Mouse (Mus musculus) midbrain, embryonic 12.5 days (tissue): Measurements from ENCODE around the gene Ak6. TPM values are rescaled to one million over a fixed set of nuclear protein-coding genes. Genes with fewer than 3 reads are reported as not detected.

Experiments used
- ATAC-seq: fragments of 200-750 bp; cut with Nextera tagmentation; 2 replicates; pipeline ENCODE4 v1.8.0; 2017; ENCODE audit warnings: low read depth, moderate TSS enrichment, moderate library complexity; ENCODE audit not compliant: low FRiP score
- H3K27ac ChIP-seq: fragments of 300-500 bp; sonication (generic); replicated peaks from 2 replicates; pipeline ENCODE4 v1.5.1; 2016; ENCODE audit warnings: mild to moderate bottlenecking
- H3K27me3 ChIP-seq: fragments of 300-500 bp; sonication (generic); 2 replicates; pipeline ENCODE4 v1.6.1; 2016; ENCODE audit warnings: mild to moderate bottlenecking
- H3K36me3 ChIP-seq: fragments of 300-500 bp; sonication (generic); 2 replicates; pipeline ENCODE4 v1.6.1; 2016
- H3K4me1 ChIP-seq: fragments of 300-500 bp; sonication (generic); 2 replicates; pipeline ENCODE4 v1.6.1; 2016
- H3K4me2 ChIP-seq: fragments of 300-500 bp; sonication (generic); replicated peaks from 2 replicates; pipeline ENCODE4 v1.6.1; 2016; ENCODE audit warnings: mild to moderate bottlenecking, moderate library complexity
- H3K4me3 ChIP-seq: fragments of 300-500 bp; sonication (generic); 2 replicates; pipeline ENCODE4 v1.5.1; 2016; ENCODE audit warnings: mild to moderate bottlenecking
- H3K9ac ChIP-seq: fragments of 300-500 bp; sonication (generic); replicated peaks from 2 replicates; pipeline ENCODE4 v1.6.1; 2016; ENCODE audit warnings: mild to moderate bottlenecking, moderate library complexity
- H3K9me3 ChIP-seq: fragments of 300-500 bp; sonication (generic); 2 replicates; pipeline ENCODE4 v1.6.1; 2016; ENCODE audit warnings: mild to moderate bottlenecking
- WGBS: fragments of 180-500 bp; shearing (Covaris S2); methylation state at CpG from one replicate; pipeline ENCODE4 v1.1.7; 2016; 5-methylcytosine and 5-hydroxymethylcytosine counted together
- polyA plus RNA-seq: library from polyadenylated mRNA; unstranded; fragments of >200 nt; fragmentation: Nextera tagmentation; extraction: Ambion mirVana; gene quantifications from 2 replicates; pipeline ENCODE4 v1.2.1, GENCODE M21; 2016

The Ak6 gene
- 292 and 301 TPM in 2 replicates for polyA plus RNA-seq

DNA sequence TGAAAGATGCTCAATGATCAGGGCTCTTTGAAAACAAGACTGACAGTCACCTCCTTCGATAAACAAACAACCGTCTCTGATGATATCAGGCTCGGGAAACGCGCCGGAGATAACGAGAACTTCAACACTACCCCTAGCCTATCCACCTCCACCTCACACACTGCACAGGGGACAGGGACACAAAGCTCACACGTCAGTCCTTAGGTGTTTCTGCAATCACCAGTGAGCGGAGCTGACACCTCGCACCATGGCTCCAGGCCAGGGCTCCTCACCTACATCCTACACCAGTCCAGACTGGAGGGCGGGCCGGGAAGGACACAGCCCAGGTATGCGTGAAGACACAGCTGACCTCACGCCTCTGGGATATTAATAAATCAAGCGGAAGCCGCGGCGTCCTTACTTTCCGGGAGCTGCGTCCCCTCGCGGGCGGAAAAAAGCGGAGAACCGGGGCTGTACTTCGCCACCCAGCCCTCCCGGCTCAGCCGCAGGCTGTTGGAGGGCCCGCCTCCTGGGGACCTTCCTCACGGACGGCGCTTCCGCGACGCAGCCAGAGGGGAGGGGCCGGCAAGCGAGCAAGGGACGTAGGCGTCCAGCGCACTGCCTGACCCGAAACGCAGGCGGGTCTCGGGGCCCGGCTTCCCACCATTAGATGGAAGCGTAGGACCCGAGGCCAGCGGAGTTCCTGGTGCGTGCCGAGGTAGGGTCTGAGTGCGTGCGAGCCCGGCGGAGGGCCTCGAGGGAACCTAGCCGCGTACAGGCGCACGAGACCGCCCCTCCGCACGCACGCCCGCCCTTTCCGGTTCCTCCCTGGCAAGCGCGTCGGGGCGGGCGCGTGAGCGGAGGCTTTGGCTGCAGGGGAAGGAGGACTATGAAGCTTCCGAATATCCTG, at the start of gene Ak6, which contains the start of gene Rad17:
Gene Ak6 (plus strand): TSS at position 430 of the 889 bp plus-strand sequence.
Gene Rad17 (minus strand): TSS at position 502 of the 889 bp plus-strand sequence.
- Histone ChIP-seq H3K4me1 (peaks cover 12% of the 10 kb centered on the region), H3K27me3 (no peaks in the 10 kb centered on the region), H3K36me3 (peaks cover 19% of the 10 kb centered on the region), H3K4me2 (peak within 1 kb of the TSS; percentile 90), H3K9ac (peak within 1 kb of the TSS; percentile 86), H3K27ac (peak within 1 kb of the TSS; percentile 96), H3K4me3 (peak within 1 kb of the TSS; percentile 89), H3K9me3 (no peaks in the 10 kb centered on the region)
- under 1% methylated on average over 58 of the region's 73 CpGs for WGBS
- peak; percentile 98 for ATAC-seq

DNA sequence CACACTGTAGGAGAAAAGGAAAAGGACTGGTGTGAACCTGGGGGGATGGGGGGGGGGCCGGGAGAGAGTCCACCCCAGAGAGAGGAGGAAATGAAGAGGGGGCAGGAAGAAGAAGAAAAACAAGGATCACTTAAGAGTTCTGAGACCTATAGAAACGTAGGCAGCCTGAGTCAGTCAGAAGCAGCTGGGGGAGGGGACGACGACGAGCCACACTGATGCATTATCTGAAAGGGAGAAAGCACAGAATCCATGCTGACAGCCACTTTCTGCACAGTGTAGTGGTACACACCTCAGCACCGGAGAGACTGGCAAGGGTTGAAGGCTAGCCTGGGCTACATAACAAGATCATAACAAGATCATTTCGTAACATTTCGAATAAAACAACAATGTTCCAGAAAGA, 49.7 kb upstream of the Ak6 start:
- 68% methylated on average over 8 of the region's 8 CpGs for WGBS
- Histone ChIP-seq H3K27ac (no peak overlapping the region), H3K9me3 (no peaks in the 10 kb centered on the region), H3K4me2 (no peak overlapping the region), H3K36me3 (no peaks in the 10 kb centered on the region), H3K4me1 (peaks cover 6% of the 10 kb centered on the region; the same call in 1 of the 2 replicates), H3K9ac (no peak overlapping the region), H3K4me3 (no peak overlapping the region), H3K27me3 (no peaks in the 10 kb centered on the region)
- no peak for ATAC-seq

DNA sequence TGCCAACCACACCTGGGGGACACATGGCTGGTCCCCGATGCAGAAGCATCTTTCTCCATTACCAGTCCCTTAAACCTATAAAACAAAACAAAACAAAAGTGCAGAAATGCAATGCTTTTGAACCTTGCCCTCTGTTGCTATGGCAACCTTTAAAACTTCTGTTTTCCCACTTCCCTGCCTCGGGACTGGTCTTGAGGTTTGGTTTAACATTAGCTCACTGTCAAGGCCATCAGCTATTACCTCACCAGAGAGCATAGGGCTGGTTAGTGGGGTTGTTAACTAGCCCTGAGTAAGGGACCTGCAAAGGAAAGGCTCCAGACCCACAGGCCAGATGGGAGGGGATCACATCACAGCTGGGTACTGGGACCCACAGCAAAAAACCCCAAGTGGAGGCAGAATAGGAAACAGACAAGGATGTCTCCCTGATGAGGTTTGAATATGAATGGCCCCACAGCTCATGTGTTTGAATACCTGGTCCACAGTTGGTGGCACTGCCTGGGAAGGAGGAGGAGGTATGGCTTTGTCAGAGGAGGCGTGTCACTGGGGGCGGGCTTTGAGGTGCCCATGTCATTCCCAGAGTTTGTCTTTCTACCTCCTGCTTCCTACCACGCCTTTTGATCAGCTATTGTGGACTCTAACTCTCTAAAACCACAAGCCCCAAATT, 48.4 kb upstream of the Ak6 start:
- no peaks in the 10 kb centered on the region for H3K9me3 ChIP-seq
- no peak overlapping the region for H3K27ac ChIP-seq
- H3K36me3 ChIP-seq = no peaks in the 10 kb centered on the region
- no peak overlapping the region for H3K4me2 ChIP-seq
- H3K9ac ChIP-seq = no peak overlapping the region
- no peak overlapping the region for H3K4me3 ChIP-seq
- no peak for ATAC-seq
- no peaks in the 10 kb centered on the region for H3K27me3 ChIP-seq
- H3K4me1 ChIP-seq = peaks cover 6% of the 10 kb centered on the region; the same call in 1 of the 2 replicates
- WGBS = 60% methylated on average over 5 of the region's 5 CpGs

DNA sequence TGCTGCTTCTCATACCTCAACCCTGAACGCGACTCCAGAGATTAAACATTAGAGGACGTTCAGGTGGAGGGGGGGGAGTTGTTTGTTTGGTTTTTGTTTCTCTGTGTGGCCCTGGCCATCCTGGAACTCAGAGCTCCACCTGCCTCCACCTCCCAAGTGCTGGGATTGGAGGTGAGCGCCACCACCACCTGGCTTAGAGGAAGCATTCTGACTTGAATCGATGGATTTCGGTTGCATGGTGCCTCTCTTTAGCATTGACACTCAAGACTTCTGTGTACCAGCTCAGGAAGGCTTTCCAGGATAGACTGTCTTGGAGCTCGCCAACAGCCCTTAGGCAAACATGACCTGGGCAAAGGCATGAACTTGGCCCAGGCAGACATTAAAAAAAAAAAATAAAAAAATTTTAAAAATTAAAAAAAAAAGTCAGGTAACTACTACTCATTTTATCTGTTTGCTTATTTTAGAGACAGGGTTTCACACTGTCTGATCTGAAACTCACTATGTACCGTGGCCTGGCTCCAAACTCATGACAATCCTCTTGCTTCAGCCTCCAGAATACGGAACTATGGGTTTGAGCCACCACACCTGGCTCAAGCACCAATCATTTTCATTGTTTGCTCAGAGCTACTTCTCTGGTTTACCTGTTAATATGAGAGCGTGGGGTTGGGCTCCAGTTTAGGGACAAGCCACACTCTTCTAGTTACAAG, 47.6 kb upstream of the Ak6 start:
- Histone ChIP-seq H3K4me2 (no peak overlapping the region), H3K27ac (no peak overlapping the region), H3K4me3 (no peak overlapping the region), H3K27me3 (no peaks in the 10 kb centered on the region), H3K4me1 (peaks cover 6% of the 10 kb centered on the region; the same call in 1 of the 2 replicates), H3K9me3 (peaks cover 5% of the 10 kb centered on the region; the same call in 1 of the 2 replicates), H3K9ac (no peak overlapping the region), H3K36me3 (no peaks in the 10 kb centered on the region)
- no peak for ATAC-seq
- WGBS = 88% methylated on average over 10 of the region's 10 CpGs

DNA sequence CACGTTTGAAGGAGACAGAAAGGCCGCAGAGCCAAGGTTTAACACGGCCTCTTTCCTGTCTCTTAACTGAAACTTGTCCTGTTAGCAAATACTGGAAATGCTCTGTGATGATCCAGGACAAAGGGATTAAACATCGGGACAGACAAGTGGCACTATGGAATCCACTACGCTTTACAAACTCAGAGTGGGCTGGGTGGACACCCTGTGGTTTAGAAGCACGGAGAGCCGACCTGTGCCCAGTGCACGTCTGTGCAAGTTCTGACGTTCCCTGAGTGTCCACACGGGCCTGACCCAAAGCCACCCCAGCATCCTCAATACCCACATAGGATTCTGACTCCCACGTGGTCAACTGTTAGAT, 47.1 kb upstream of the Ak6 start:
- Histone ChIP-seq H3K27me3 (no peaks in the 10 kb centered on the region), H3K4me1 (peaks cover 6% of the 10 kb centered on the region; the same call in 1 of the 2 replicates), H3K4me3 (no peak overlapping the region), H3K36me3 (no peaks in the 10 kb centered on the region), H3K4me2 (no peak overlapping the region), H3K9me3 (peaks cover 5% of the 10 kb centered on the region; the same call in 1 of the 2 replicates), H3K9ac (no peak overlapping the region), H3K27ac (no peak overlapping the region)
- ATAC-seq = no peak
- WGBS = 88% methylated on average over 11 of the region's 11 CpGs

DNA sequence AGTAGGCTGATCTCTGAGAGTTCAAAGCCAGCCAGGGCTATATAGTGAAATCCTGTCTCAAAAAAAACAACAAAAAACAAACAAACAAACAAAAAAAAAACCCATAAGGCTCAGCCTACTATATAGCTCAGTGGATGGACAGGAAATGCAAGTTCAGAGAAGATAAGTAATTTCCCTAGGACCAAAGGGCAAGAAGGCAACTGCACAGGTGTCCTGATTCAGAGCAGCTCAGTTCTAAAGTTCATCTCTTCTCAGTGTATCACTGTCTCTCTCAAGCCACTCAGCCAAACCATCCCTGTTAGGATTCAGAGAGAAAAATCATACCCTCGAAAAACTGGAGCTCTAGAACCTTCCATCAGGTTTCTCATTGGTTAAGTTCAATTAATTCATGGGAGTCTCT, 44.9 kb upstream of the Ak6 start:
- Histone ChIP-seq H3K4me3 (no peak overlapping the region), H3K9ac (no peak overlapping the region), H3K27me3 (no peaks in the 10 kb centered on the region), H3K36me3 (no peaks in the 10 kb centered on the region), H3K9me3 (peaks cover 5% of the 10 kb centered on the region; the same call in 1 of the 2 replicates), H3K4me2 (no peak overlapping the region), H3K4me1 (peaks cover 6% of the 10 kb centered on the region; the same call in 1 of the 2 replicates), H3K27ac (no peak overlapping the region)
- WGBS = 90% methylated on average over 1 of the region's 1 CpGs
- ATAC-seq = no peak

DNA sequence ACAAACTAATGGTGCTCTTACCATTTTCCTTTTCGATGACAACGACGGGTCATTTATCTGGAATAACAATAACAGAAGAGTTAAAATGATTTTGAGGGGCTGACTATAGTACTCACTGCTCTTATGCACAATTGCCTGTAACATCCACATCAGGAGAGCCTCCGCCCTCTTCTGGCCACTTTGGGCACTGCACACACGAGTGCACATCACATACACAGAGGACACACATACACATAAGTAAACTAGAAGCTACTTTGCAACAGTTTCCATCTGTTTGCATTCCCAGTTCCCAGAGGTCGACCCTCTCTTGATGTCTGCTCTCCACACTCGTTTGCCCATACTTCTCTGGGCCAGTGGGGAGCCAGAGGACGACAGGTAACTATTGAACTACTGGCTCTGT, 43.0 kb upstream of the Ak6 start:
- Histone ChIP-seq H3K9ac (no peak overlapping the region), H3K27me3 (no peaks in the 10 kb centered on the region), H3K9me3 (peaks cover 5% of the 10 kb centered on the region; the same call in 1 of the 2 replicates), H3K27ac (no peak overlapping the region), H3K4me1 (no peaks in the 10 kb centered on the region), H3K36me3 (no peaks in the 10 kb centered on the region), H3K4me2 (no peak overlapping the region), H3K4me3 (no peak overlapping the region)
- WGBS = 82% methylated on average over 8 of the region's 8 CpGs
- ATAC-seq = no peak

DNA sequence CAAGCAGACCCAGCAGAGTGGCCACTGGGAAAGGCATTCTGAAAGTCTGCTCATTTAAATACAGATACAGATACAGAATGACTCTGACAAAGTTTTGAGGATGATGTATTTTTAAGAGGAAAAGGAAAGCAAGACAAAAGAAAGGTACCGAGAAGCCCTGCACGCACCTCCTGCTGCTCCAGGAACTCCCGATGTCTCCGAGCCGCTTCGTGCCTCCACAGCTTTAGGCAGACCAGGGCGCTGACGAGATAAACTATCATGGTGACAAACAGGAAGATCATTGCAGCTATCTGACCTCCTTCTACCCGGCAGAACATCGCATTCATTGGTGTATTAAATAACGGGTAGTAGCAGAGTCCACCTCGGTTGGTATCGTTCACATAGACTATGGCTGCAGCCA, 39.5 kb upstream of the Ak6 start:
- no peak overlapping the region for H3K27ac ChIP-seq
- no peak overlapping the region for H3K9ac ChIP-seq
- 93% methylated on average over 13 of the region's 13 CpGs for WGBS
- no peaks in the 10 kb centered on the region for H3K36me3 ChIP-seq
- no peak overlapping the region for H3K4me3 ChIP-seq
- H3K4me2 ChIP-seq = no peak overlapping the region
- no peak for ATAC-seq
- H3K9me3 ChIP-seq = peaks cover 5% of the 10 kb centered on the region; the same call in 1 of the 2 replicates
- peaks cover 2% of the 10 kb centered on the region; the same call in 1 of the 2 replicates for H3K4me1 ChIP-seq
- H3K27me3 ChIP-seq = peaks cover 8% of the 10 kb centered on the region; the same call in 1 of the 2 replicates

DNA sequence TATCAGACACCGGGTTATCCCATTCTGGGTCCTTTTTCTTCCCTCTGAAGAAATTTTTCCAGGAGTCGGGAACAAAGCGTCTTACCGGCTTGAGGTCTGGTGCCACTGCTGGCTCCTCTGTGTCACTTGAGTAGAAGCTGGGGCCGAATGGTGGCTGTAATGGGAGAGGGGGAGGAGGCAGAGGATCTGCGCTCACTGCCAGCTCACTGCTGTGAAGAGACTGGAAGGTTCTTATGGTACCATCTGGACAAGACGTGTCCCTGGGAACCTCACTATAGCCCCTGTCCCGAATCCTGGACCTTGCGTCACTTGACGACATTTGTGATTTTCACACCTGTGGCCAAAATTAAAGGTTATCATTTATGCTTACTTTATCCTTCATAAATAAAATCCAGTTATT, 38.5 kb upstream of the Ak6 start:
- H3K36me3 ChIP-seq = no peaks in the 10 kb centered on the region; the same call in 1 of the 2 replicates
- WGBS = 94% methylated on average over 10 of the region's 10 CpGs
- H3K4me3 ChIP-seq = no peak overlapping the region
- H3K27ac ChIP-seq = no peak overlapping the region
- no peak overlapping the region for H3K4me2 ChIP-seq
- peaks cover 5% of the 10 kb centered on the region; the same call in 1 of the 2 replicates for H3K9me3 ChIP-seq
- no peak overlapping the region for H3K9ac ChIP-seq
- H3K27me3 ChIP-seq = peaks cover 15% of the 10 kb centered on the region
- no peak for ATAC-seq
- peaks cover 7% of the 10 kb centered on the region for H3K4me1 ChIP-seq

DNA sequence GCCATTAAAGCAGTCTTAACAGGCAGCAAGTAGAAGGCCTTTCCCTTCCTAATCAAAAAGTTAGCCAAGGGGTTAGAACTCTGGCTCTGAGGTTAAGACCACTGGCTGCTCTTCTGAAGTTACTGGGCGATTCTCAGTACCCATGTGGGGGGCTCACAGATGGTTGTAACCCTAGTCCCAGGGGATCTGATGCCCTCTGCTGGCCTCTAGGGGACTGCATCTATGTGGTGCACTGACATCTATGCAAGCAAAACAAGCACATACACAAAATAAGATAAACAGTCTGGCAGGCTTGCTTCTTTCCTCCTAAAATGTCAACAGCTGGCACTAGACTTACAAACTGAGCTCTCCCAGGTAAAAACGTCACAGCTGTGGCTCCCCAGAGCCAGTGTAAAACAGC, 37.9 kb upstream of the Ak6 start:
- no peak overlapping the region for H3K9ac ChIP-seq
- peaks cover 21% of the 10 kb centered on the region for H3K27me3 ChIP-seq
- peaks cover 7% of the 10 kb centered on the region for H3K4me1 ChIP-seq
- peaks cover 1% of the 10 kb centered on the region; the same call in 1 of the 2 replicates for H3K9me3 ChIP-seq
- no peak for ATAC-seq
- 60% methylated on average over 2 of the region's 2 CpGs for WGBS
- peaks cover 5% of the 10 kb centered on the region for H3K36me3 ChIP-seq
- no peak overlapping the region for H3K27ac ChIP-seq
- no peak overlapping the region for H3K4me3 ChIP-seq
- H3K4me2 ChIP-seq = no peak overlapping the region

DNA sequence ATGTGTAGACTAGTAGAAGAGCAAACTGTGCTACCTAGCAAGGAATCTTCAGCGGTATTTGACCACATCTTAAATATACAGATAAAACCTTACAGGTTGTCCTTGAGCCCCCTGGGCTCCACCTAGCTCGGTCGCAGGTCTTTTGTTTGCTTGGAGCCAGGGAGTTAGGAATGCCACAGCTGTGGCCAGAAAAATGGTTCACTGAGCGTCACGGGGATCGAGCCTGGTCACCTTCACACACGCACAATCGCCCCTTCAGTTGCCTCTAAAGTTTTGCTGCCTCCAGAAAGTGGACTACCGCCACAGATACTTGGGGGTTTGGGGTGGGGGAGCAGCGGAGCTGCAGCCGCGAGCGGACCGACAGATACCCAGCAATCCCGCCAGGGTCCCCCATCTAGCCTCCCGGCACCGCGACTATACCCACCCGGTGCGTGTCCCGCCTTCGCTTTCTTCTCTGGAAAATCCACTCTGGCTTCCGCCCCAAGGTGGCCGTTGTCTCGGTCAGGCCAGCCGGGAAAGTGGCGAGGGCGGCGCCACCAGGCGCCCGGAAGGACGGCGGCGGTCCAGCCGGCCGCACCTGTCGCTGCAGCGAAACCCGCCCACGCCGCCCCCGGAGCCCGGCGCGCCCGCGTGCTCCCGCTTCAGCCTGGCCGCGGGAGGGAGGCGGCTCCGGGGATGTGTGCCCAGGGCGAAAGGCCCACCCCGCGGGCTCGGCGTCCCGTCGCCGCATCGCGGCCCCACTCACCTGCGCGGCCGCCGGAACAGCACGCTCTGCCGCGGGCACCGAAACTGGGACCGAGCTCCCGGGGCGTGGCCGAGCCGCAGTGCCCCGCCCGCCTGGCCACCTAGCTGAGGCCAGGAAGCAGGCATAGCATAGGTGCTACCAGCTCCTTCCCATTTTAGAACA, 34.3 kb upstream of the Ak6 start, which contains the start of gene Marveld2:
Gene Marveld2 (minus strand): TSS at position 791 of the 907 bp plus-strand sequence.
- peaks cover 7% of the 10 kb centered on the region for H3K4me1 ChIP-seq
- H3K27me3 ChIP-seq = peaks cover 21% of the 10 kb centered on the region
- no peak within 1 kb of the TSS for H3K27ac ChIP-seq
- 1% methylated on average over 77 of the region's 77 CpGs for WGBS
- peak within 1 kb of the TSS; percentile 74 for H3K9ac ChIP-seq
- H3K36me3 ChIP-seq = peaks cover 24% of the 10 kb centered on the region
- H3K4me2 ChIP-seq = peak within 1 kb of the TSS; percentile 97
- H3K4me3 ChIP-seq = peak within 1 kb of the TSS; percentile 62
- peak; percentile 54; the same call in 1 of the 2 replicates for ATAC-seq
- no peaks in the 10 kb centered on the region for H3K9me3 ChIP-seq
